Mouse (Mus musculus) mouse embryonic stem cell (cell line): ENCODE measurements around the gene Golgb1.

ENCODE experiments used
- in situ Hi-C, 2 experiments: fragments of 300-500 bp; cut with MboI; formaldehyde crosslinking; loops; 1 replicate in 1 of 2; 3 replicates in 1 of 2; pipeline ENCODE4 v1.14.3; 2019 to 2020; ENCODE audit warnings: low sequenced_read_pairs in 2 of 2, low pct_unique_long_range_greater_than_20kb in 1 of 2, mixed read lengths in 1 of 2; ENCODE audit not compliant: unreplicated experiment in 1 of 2

Golgb1 gene

DNA sequence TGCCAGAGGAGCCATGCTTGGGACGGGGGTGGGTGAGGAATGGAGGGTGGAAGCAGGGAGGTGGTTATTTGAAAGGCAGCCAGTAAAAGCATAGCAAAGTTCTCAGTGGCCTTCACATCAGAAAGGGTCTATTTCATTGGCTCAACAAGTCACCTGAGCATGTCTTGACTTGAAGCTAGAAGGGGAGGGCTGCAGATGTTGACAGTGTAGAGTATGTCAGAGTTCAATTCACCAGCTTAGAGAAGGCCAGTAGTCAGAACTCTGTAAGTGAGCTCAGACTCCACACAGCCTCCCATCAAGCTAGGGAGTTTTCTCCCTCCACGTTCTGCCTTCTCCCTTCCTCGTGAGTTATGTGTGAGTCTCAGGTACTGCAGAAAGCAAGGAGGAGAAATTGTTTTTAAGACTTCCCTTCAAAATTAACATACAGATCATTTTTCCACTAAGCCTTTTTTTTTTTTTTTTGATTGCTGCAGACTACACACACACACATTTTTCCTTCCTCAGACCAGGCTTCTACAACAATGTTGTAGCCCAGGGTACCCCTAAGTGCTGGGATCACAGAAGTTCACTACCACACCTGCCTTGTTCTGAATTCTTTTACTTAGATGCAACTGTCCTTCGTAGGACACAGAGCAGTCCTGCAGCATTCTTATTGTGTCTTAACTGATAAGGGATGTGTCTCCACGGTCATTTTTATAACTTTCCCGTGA lies 59.3 kb downstream of the Golgb1 start:
- in situ Hi-C loops: no loop called here

DNA sequence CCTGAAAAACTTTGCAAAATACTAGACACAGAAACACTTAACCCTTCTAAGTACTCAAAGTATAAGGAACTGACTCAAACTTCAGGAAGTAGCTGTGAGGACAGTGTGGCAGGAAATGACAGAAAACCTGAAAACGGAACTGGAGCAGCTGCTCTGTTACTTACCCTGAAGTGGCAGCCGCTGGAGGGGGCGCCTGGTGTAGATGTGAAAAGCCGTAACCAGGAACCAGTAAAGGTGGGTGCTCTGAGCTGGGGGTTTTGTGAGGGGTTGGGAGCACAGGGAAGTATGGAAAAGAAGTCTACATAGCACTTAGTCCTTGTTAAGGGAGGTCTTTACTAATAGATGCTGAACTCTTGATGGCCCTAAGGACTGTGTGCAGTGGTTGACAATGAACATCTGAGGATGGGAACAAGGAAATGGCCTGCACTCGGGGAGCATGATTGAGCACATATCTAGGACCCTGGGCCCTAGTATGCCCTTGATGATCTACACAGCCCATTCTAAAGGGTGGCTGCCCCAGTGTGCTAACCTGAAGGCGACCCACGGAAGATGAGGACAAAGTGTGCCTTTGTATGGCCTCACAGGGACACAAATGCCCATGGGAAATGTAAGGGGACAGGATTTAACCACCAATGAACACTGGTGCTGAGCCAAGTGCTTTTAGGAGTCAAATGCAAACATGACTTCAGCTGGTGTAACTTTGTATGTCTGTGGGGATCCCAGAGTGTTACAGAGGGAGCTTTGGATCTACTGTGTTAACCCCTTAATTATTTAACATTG lies 60.1 kb downstream of the Golgb1 start, which contains the start of gene Hcls1:
Hcls1 (plus strand) TSS at position 143 of the 780 bp plus-strand sequence.
- in situ Hi-C loops: no loop called here

DNA sequence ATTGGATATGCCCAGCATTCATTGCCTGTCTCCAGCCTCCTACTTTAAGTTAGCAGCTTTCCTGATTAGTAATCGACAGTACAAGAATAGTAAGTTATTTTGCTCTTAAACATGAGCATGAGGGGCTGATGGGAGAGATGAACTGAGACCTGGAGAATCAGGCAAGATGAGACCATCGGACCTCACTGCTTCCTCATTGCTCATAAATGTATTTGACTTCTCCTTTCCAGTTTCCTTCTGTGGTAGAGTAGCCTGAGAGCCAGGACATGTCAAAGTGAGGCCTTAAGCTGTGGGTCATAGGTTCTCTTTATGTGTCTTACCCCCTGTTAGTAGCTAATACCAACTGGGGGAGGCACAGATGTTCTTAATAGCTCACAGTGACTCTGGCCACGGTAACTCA lies 60.9 kb downstream of the Golgb1 start:
- in situ Hi-C loops: no loop called here

DNA sequence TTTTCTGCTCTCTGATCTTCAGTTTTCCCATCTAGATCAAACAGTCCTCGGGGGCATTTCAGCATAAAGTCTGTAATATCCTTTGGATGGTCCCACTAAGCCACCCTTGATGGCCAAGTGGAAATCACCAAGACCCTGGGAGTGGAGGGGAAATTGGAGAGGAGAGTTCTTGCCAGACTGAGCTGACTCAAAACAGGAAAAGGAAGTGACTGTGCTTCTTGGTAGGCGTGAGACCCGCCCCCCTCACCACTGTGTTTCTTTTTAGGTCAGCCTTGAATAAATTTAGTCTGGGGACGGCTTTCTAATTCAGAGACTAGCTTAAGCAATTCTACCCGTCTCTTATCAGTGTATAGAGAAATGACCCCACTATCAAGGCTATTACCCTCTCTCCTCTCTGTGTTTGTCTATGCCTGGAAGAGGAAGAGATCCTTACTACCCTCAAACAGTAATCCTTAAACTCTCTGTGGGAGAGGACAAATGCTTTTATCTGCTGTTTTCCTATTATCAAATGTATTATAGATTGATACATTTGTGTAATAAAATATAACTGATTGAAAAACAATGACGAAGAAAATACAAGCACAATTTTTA lies 66.3 kb downstream of the Golgb1 start:
- in situ Hi-C loops: no loop called here

DNA sequence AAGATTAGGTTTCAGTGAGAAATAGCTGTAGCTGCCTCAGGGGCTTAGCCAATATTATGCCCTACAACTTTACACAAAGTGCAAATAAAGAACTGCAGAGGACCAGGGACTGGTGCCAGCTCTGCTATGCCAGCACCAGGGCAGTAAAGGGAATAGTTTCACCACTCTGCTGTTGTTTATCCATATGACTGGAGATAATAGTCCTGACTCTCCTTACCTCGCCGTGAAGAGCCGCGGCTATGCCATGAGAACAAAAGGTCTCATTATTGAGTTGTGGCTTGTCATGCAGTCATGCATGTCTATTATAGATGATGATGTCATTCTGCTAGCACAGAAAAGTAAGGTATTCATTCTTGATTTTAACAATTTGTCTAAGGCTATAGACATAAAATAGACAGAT lies 67.0 kb downstream of the Golgb1 start:
- in situ Hi-C loops: no loop called here

DNA sequence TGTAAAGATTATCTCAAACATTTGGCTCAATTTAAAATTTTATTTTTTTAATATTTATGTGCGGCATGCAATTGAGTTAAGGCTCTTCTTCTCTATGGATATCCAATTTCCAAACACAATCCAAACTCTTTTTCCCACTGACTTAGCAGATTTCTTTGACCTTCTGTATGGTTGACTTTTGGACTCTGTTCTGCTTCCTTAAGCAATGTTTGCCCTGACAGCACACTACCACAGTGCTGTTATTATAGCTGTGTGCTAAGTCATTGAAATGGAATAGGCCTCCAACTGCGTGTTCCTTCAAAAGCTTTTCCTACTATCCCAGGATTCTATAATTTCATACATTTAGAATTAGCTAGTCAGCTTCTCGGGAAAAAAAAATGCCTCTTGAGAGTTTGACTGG lies 68.7 kb downstream of the Golgb1 start:
- in situ Hi-C loops: no loop called here

DNA sequence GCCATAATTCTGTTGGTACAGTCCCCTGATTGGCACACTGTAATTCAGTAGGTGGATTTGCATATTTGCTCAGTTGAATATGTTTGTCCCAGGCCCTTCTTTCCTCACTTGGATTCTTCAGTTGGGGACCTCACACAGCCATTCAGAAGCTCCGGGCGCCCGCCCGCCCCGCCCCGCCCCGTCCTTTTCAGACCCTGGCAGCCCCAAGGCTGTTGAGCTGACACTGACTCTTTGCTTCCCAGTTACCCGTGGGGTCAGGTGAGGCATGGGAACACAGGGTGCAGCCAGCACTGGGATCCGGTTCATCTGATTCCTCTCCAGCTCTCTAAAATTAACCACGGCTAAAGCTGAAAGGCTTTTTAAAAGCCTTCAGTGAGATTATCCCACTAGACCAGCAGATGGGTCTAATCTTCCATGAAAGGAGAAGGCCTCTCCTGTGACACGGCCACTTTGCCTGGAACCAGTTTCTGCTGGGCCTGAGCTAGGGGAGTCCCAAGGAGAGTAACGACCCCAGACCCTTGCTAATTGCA lies 70.0 kb downstream of the Golgb1 start:
- in situ Hi-C loops: no loop called here

DNA sequence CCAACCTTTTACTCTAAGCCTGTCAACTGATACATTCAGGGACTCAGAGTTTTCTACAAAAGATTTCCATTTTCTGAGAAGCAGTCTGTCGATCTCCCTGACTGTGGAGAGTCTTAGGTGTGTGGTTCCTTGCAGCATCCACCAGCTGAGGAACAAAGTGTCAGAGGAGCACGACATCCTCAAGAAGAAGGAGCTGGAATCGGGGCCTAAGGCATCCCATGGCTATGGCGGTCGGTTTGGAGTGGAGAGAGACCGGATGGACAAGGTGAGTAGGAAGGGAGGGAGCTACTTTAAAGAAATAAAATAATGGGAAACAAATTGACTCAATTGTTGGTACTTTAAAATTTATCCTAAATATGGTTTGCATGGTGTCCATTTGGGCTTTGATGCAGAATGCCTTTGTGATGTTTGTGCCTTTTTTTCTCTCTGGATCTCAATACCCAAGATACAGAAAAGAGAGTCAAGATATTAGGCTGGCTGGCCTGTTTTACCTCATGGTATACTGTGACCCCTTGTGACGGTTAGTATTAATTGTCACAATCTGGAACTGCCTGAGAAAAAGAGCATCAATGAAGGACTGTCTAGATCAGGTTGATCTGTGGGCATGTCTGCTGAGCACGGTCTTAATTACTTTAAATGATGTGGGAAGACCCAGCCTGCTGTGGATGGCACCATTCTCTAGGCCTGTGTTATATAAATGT lies 71.7 kb downstream of the Golgb1 start:
- in situ Hi-C loops: no loop called here

DNA sequence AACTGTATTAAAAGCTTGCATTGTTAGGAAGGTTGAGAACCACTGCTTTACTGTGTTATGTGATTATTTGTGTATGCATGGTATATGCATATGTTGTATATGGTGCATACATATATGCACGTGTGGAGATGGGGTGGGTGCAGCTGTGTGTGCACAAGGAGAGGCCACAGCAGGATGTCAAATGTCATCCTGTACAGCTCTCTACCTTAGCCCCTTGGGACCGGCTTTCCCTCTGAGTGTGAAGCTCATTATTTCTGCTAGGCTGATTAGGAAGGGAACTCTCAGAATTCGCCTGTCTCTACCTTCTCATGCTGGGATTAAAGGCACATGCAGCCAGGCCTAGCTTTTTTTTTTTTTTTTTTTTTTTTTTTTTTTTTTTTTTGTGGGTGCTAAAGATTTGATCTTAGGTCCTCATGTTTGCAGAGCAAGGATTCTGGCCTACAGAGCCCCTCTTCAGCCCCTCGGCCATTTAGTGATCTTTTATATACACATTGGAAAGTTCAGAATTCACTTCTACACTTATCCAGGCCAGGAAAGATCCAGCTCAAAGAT lies 72.8 kb downstream of the Golgb1 start:
- in situ Hi-C loops: no loop called here

DNA sequence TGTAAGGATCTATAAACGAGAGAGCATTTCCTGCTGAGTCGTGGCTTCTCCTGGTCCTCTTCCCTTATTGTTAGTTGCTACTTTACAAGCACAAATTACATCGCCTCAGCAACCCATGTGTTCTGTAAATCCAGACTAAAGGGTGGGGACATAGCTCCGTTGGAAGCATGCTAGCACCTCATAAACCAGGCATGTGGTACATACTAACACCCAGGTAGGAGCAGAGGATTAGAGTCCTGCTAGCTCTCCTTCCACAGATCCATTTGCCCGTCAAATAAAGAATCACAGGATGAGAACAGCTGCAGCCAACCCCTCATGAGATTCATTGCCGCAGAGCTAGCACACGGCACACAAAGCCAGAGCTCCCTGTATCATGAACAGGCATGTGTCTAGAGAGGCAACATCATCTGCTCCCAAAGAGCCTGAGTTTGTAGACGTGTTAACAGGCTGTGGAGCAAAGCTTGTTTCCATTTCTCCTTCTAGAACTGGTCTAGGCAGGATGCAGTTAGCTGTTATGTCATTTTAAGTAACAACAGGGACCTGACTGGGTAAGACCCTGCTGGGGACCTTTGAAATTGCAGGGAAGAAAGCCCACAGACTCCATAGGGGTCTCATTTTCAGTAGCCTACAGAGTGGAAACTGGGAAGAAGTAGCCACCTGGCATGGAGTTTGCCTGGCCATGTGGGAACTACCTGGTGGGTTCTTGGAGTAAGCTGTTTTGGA lies 74.8 kb downstream of the Golgb1 start:
- in situ Hi-C loops: no loop called here

DNA sequence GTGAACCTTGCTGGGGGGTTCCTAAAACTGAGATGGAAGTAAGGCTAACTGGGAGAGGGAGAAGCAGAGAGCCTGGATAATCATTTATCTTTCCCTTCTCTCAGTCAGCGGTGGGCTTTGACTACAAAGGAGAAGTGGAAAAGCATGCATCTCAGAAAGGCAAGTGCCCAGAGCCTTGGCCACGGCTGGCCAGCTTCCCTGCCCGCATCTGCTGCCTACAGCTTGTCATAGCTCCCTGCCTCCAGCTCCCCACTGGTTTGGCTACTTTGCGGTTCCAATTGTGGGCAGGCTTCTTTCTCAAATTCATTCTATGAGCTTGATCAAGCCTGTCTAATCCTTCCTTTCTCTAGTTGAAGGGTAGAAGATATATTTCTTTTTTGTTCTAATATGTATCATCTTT lies 76.1 kb downstream of the Golgb1 start:
- in situ Hi-C loops: no loop called here

DNA sequence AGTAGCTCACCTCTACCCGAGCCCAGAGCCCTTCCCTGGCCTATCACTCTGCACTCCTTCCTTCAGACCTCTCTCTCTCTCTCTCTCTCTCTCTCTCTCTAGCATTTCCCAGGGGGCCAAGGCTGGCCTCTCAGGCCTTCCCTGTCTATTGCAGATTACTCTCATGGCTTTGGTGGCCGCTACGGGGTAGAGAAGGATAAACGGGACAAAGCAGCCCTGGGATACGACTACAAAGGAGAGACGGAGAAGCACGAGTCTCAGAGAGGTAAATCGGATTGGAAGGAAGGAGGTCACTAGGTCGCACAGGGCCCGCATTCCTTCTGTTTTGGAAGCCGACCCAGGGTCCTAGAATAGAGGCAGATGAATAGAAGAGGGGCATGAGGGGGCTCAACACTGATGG lies 80.2 kb downstream of the Golgb1 start:
- in situ Hi-C loops: no loop called here

DNA sequence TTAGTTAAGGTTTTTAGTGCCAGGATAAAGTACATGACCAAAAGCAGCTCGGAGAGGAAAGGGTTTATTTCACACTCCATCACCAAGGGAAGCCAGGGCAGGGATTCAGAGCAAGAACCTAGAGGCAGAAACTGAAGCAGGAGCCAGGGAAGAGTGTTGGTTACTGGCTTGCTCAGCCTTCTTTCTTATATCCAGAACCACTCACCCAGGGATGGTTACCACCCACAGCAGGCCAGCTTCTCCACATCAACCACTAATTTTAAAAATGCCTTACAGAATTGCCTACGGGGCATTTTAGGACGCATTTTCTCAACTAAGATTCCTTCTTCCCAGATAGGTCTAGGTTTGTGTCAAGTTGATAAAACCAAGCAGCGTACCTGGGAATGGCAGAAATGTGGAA lies 88.5 kb downstream of the Golgb1 start:
- in situ Hi-C loops: no loop called here

DNA sequence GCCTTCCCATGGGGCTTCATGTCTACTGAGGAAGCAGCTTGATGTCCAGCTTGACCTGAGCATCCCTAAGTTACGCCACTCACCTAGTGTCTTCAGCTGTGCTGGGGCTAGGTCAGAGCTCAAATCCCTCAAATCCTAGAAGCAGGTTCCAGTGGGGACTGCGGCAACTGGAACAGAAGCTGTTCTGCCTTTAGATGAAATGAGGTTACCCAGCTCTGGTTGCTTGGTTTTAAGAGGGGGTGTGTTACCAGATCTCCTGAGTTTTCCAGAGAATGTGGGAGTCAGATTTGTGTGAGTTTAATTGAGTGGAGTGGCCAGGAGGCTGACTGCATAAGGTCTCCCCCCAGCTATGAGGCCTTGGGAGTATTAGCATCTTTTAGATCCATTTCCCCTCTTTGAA lies 104.2 kb downstream of the Golgb1 start:
- in situ Hi-C loops: no loop called here
